Comparison of ENCODE assay signal across 10 mouse cellular contexts in the genomic region with DNA sequence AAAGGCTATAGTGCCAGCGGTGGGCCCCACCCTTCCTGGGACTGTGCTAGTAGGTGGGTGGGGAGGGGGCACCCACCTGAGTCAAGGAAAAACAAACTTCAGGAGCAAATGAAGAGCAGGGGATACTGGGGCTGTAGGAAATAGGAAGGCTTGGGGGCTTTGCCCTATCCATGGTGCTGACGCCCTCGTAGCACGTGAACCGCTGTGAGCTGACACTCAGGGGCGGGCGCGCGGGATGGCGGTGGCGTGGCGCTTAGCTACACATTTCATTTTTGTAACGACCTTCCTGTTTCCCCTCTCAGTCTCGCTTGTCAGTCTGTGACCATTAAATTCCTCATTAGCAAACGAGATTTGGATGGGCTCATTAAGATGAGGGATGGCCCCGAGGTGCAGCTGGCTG. TPM values are rescaled to one million over a fixed set of nuclear protein-coding genes. Genes with fewer than 3 reads are reported as not detected.
A peak's percentile ranks its signal among the peaks of the same experiment; 100 is the strongest.
DNase-seq lines count a peak whose midpoint lies in the region; ATAC-seq lines count a peak whose summit lies in the region.
"Had no signal": no experiment of that assay in that cellular context is flagged by ENCODE, and none has a peak within 500 bp of the region (broad histone marks: within the 10 kb centered on the region; RNA-seq: fewer than 3 reads in every experiment).

No protein-coding gene starts in this region.

- no peak overlapping the region for H3K4me3 ChIP-seq in limb, embryonic 10.5 days
- H3K4me3 ChIP-seq in neural tube, embryonic 15.5 days (replicated peaks), result no peak overlapping the region
- H3K4me3 ChIP-seq: liver, embryonic 12.5 days had no signal

- WGBS in limb, embryonic 10.5 days, result 5% methylated on average over 16 of the region's 16 CpGs
- WGBS in neural tube, embryonic 15.5 days, result 3% methylated on average over 16 of the region's 16 CpGs

- H3K4me2 ChIP-seq in neural tube, embryonic 15.5 days, result peak overlapping the region; percentile 28
- H3K4me2 ChIP-seq: liver, embryonic 12.5 days had no signal

- no peak overlapping the region for H3K9ac ChIP-seq in neural tube, embryonic 15.5 days (replicated peaks)
- H3K9ac ChIP-seq: liver, embryonic 12.5 days had no signal

- peaks cover 10% of the 10 kb centered on the region; the same call in 1 of the 2 replicates for H3K27me3 ChIP-seq in limb, embryonic 10.5 days (ENCODE audit: low read depth, poor library complexity, severe bottlenecking)
- no peaks in the 10 kb centered on the region for H3K27me3 ChIP-seq in neural tube, embryonic 15.5 days (replicated peaks)

- peak; percentile 48 for DNase-seq in adrenal gland, postnatal 10 days
- DNase-seq in adrenal gland, adult 18-20 months (ENCODE audit: low spot score in 2 of 2), result no peak
- DNase-seq in testis, postnatal 10 days (ENCODE audit: low spot score), result peak; percentile 73
- DNase-seq in testis, postnatal 14 days (ENCODE audit: low spot score), result no peak
- peak; percentile 76 for DNase-seq in limb, embryonic 10.5 days (ENCODE audit: low spot score)
- DNase-seq in layer of hippocampus, postnatal 25 days (ENCODE audit: extremely low spot score in 1 of 2, low spot score in 1 of 2), result no peak
- DNase-seq in heart, postnatal 25 days (ENCODE audit: low spot score), result no peak

- no peaks in the 10 kb centered on the region; the same call in 1 of the 2 replicates for H3K4me1 ChIP-seq in limb, embryonic 10.5 days
- H3K4me1 ChIP-seq in neural tube, embryonic 15.5 days, result peaks cover 22% of the 10 kb centered on the region
- H3K4me1 ChIP-seq: liver, embryonic 12.5 days had no signal

- H3K9me3 ChIP-seq in limb, embryonic 10.5 days (replicated peaks), result no peaks in the 10 kb centered on the region
- no peaks in the 10 kb centered on the region for H3K9me3 ChIP-seq in neural tube, embryonic 15.5 days (replicated peaks)
- H3K9me3 ChIP-seq: liver, embryonic 12.5 days had no signal

- H3K27ac ChIP-seq in limb, embryonic 10.5 days, result no peak overlapping the region
- H3K27ac ChIP-seq in neural tube, embryonic 15.5 days (replicated peaks), result no peak overlapping the region
- H3K27ac ChIP-seq: liver, embryonic 12.5 days had no signal

- ATAC-seq in neural tube, embryonic 15.5 days (ENCODE audit: low FRiP score), result no peak
- ATAC-seq: liver, embryonic 12.5 days; Patski had no signal

- H3K36me3 ChIP-seq in limb, embryonic 10.5 days, result no peaks in the 10 kb centered on the region
- H3K36me3 ChIP-seq in neural tube, embryonic 15.5 days, result no peaks in the 10 kb centered on the region
- H3K36me3 ChIP-seq: liver, embryonic 12.5 days had no signal

- intact Hi-C loops in heart, postnatal 25 days (cut with DNase I), result no loop called here

RNA-seq across cellular contexts. Expression of gene Rpl38, which starts 15.8 kb away (rescaled TPM):
- total RNA-seq in adrenal gland, postnatal 10 days (2021), result 1,000 to 10,000 TPM; 1,144 to 1,253 TPM
- 1,000 to 10,000 TPM; 1,092 to 1,268 TPM for total RNA-seq in adrenal gland, adult 18-20 months (2021)
- 966 and 1,201 TPM in 2 replicates for polyA plus RNA-seq in limb, embryonic 10.5 days (2016; fragmentation: Nextera tagmentation; extraction: Ambion mirVana)
- polyA plus RNA-seq in neural tube, embryonic 15.5 days (2015; fragmentation: Nextera tagmentation; extraction: Ambion mirVana), result 804 and 844 TPM in 2 replicates
- total RNA-seq in layer of hippocampus, postnatal 25 days (2021), result 100 to 1,000 TPM; 761 to 890 TPM
- 100 to 1,000 TPM; 532 to 566 TPM for total RNA-seq in heart, postnatal 25 days (2021)

RNA-seq across cellular contexts. Expression of gene Ttyh2, which starts 22.7 kb away (rescaled TPM):
- total RNA-seq in adrenal gland, postnatal 10 days (2021), result 10 to 100 TPM; 61.1 to 63.0 TPM
- total RNA-seq in adrenal gland, adult 18-20 months (2021), result 10 to 100 TPM; 46.0 to 94.2 TPM
- 8.6 and 9.2 TPM in 2 replicates for polyA plus RNA-seq in limb, embryonic 10.5 days (2016; fragmentation: Nextera tagmentation; extraction: Ambion mirVana)
- 30.0 and 31.0 TPM in 2 replicates for polyA plus RNA-seq in neural tube, embryonic 15.5 days (2015; fragmentation: Nextera tagmentation; extraction: Ambion mirVana)
- 10 to 100 TPM; 28.8 to 34.0 TPM for total RNA-seq in layer of hippocampus, postnatal 25 days (2021)
- 1 to 10 TPM; 5.3 to 5.8 TPM for total RNA-seq in heart, postnatal 25 days (2021)

Comparison
In these comparisons a context has a peak if more than half of its experiments do, and no peak if none do; other contexts are left out.
1. DNase-seq: peak in adrenal gland, postnatal 10 days (single experiment), testis, postnatal 10 days (single experiment) and limb, embryonic 10.5 days (single experiment); none in adrenal gland, adult 18-20 months (0 of 2), testis, postnatal 14 days (single experiment), layer of hippocampus, postnatal 25 days (0 of 2) and heart, postnatal 25 days (single experiment).
2. RNA of gene Ttyh2, which starts 22.7 kb away (total RNA-seq): 46.0 to 94.2 TPM in adrenal gland, adult 18-20 months, 61.1 to 63.0 TPM in adrenal gland, postnatal 10 days and 28.8 to 34.0 TPM in layer of hippocampus, postnatal 25 days; 5.3 to 5.8 TPM in heart, postnatal 25 days; every median in the first group is over 4 times any median in the second.